Mouse (Mus musculus) erythroblast, embryonic 14.5 days (primary cell): ENCODE measurements around the gene Tmem219.

Experiments used
- GATA1 ChIP-seq: IDR thresholded peaks from 2 replicates; pipeline ENCODE4 v1.6.1; 2012; ENCODE audit warnings: low read length, inconsistent platforms, mixed read lengths
- TAL1 ChIP-seq: IDR thresholded peaks from 3 replicates; pipeline ENCODE4 v1.6.1; 2012; ENCODE audit warnings: low read length, inconsistent platforms, mixed read lengths

- TF ChIP-seq TAL1 (no peak), GATA1 (no peak)
Measured at GRCm38 (mm10) chr7:126948626-126949025, 25.9 kb upstream of the Tmem219 start.
